Mouse (Mus musculus) embryonic fibroblast, embryonic 13.5 days (primary cell): Measurements from ENCODE around the gene Pkib.

Source experiments
- CTCF ChIP-seq: IDR thresholded peaks from 2 replicates; pipeline ENCODE4 v1.5.1; 2011; ENCODE audit warnings: mild to moderate bottlenecking, control low read depth, low read length, moderate library complexity, borderline replicate concordance; ENCODE audit not compliant: insufficient read depth
- POLR2A ChIP-seq: IDR thresholded peaks from 2 replicates; pipeline ENCODE4 v1.6.1; 2011; ENCODE audit warnings: low read depth, mild to moderate bottlenecking, control low read depth, low read length, moderate library complexity

DNA sequence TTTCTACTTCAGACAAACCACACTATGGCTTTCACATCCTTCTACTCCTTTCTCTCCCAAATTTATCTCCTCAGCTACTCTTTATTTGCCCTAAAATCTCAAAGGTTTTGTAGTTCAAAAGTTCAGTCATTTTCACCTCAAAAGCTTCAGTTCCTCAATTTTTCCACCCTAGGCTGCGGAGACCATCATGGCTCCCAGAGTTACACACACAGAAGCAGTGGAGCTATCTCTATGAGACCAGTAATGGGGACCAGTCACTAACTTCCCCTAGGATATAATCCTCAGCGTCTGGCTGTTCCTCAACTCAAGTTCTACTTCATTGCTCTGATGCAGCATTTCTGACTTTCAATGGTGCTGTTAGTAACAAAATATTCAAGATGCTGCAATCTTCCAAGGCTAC is 127.2 kb downstream of the Pkib start:
- no peak for TF ChIP-seq CTCF
- no peak for TF ChIP-seq POLR2A
